Comparison of ENCODE assay signal across 8 mouse cellular contexts in genomic region chr10:63308582-63309366, GRCm38 (mm10).
DNase-seq lines count a peak whose midpoint lies in the region; ATAC-seq lines count a peak whose summit lies in the region.

No protein-coding gene starts in this region.

- ATAC-seq in megakaryocyte-erythroid progenitor cell, adult 5-6 weeks (replicated peaks; ENCODE audit: low FRiP score, low TSS enrichment, poor library complexity, severe bottlenecking), result peak; percentile 96

- peak; percentile 71 for DNase-seq in WW6 (ENCODE audit: low read depth, low spot score)
- DNase-seq in cerebellum, postnatal 10 days, result peak; percentile 89 to 92
- DNase-seq in frontal cortex, postnatal 14 days (ENCODE audit: low spot score in 2 of 2), result peak; percentile 57 to 69
- peak; percentile 37 for DNase-seq in hindlimb bud, embryonic 11.5 days (ENCODE audit: extremely low spot score, low read depth, low spot score)
- peak; percentile 67 to 80 for DNase-seq in left cerebral cortex, adult 8-10 months (ENCODE audit: low spot score in 2 of 2)
- peak; percentile 70 to 83 for DNase-seq in right cerebral cortex, postnatal 36 days (ENCODE audit: low spot score in 2 of 2)
- DNase-seq in urinary bladder, postnatal 4 days (ENCODE audit: low spot score in 2 of 2), result peak; percentile 60 to 77

Comparison
In these comparisons a context has a peak if more than half of its experiments do, and no peak if none do; other contexts are left out.
1. Peak in every context shown above with its lines: DNase-seq and ATAC-seq.
2. DNase-seq: peak in every context shown above with its lines; median percentile 90 in cerebellum, postnatal 10 days; 76 in right cerebral cortex, postnatal 36 days; 74 in left cerebral cortex, adult 8-10 months; 71 in WW6; 68 in urinary bladder, postnatal 4 days; 63 in frontal cortex, postnatal 14 days; 37 in hindlimb bud, embryonic 11.5 days.